Mouse (Mus musculus) thymus, postnatal 4 days (tissue): Measurements from ENCODE around the gene Usp29.

Experiments
- DNase-seq: peaks from one replicate; pipeline ENCODE4 v3.0.0; 2021

Gene Usp29

GRCm38 (mm10) chr7:6730241-6730640 is at the start of gene Usp29, which contains the start of gene Peg3:
Gene Usp29, plus strand, starts transcription at chr7:6730578.
Gene Peg3, minus strand, starts transcription at chr7:6730431.
- peak; percentile 18 for DNase-seq

- DNase-seq = no peak
Measured at GRCm38 (mm10) chr7:6685511-6685910, 44.9 kb upstream of the Usp29 start.

- peak; percentile 7 for DNase-seq
Measured at GRCm38 (mm10) chr7:6696241-6697045, 33.9 kb upstream of the Usp29 start, which contains the start of gene Zim1. Gene Zim1, minus strand, starts transcription at chr7:6696450.

- no peak for DNase-seq
Measured at GRCm38 (mm10) chr7:6699230-6699629, 31.1 kb upstream of the Usp29 start.

DNA sequence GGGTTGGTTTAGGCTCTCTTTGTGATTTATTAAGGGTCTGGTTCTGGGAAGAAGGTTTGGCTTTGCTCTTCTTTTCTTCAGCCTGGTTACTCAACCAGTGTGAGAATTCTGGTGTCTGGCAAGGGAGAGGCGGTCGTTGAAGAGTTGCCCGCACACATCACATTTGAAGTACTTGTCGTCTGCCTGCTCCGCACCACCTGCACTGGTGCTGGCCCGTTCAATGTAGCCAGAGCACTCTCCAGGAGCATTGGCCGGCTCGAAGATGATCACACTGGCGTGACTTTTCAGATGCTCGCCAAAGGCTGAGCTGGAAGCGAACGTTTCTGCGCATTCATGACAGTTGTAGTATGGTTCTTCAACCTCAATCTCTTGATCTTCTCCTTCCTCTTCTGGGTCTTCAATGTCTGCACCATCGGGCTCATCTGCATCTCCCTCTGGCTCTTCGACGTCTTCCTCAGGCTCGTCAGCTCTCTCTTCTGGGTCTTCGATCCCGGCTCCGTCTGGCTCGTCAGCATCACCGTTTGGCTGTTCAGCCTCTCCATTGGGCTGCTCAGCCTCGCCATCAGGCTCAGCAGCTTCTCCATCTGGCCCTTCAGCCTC is 22.9 kb upstream of the Usp29 start:
- no peak for DNase-seq

- no peak for DNase-seq
Measured at GRCm38 (mm10) chr7:6708451-6709180, 21.8 kb upstream of the Usp29 start.

- DNase-seq = no peak
Measured at GRCm38 (mm10) chr7:6709396-6709795, 21.0 kb upstream of the Usp29 start.

GRCm38 (mm10) chr7:6727351-6728121 is 2.8 kb upstream of the Usp29 start:
- peak; percentile 10 for DNase-seq

GRCm38 (mm10) chr7:6728263-6728931 is 2.0 kb upstream of the Usp29 start:
- peak; percentile 13 for DNase-seq

DNA sequence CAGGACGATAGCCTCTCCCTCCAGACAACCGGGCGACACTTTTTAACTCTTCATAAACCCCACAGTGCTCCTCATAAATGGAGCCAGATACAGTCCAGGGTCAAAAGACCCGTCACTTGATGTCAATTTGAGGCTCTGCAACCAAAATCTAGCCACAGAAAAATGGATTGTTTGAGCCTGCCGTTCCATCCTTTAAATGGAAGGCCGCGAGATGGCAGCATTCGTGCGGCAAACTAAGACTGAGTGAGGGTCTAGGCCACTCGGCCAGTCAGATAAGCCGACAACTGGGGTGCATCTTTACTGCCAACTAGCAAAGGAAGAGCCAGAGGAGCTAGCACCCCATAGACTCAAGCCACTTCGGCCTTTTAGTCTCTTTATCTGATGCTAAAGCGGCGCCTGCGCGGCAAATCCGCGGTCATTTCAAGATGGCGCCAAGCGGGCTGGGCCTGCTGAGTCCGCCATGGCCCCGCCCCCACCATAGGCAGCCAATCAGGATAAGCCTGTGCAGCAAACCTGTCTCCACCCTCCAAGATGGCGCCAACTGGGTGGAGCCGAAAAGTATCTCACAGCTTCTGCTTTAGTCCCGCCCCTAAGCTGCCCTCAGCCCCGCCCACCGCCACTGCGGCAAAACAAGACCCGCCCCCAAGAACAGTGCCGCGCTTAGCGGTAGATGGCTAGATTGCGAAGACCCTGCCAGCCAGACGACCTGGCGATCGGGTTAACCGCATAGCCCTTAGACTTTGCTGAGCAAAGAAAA is 1.1 kb upstream of the Usp29 start:
- DNase-seq = peak; percentile 66

DNA sequence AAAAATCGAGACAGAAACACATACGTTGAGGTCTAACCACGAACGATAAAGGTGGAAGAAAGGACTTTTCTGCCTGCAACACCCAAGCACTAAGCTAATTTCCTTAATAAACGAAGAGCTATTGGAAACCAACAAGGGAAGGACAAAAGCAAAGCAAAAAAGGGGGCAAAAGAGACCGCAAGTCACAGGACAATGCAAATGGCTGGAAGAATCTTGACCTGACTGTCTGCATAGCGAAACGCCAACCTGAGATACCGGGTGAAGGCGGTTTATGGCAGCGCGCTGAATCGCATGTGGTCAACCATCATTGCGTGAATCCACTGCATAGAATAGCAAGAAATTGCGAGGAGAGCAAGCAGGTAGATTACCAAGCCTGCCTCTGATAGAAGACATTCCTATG is 423 bp downstream of the Usp29 start:
- no peak for DNase-seq

DNA sequence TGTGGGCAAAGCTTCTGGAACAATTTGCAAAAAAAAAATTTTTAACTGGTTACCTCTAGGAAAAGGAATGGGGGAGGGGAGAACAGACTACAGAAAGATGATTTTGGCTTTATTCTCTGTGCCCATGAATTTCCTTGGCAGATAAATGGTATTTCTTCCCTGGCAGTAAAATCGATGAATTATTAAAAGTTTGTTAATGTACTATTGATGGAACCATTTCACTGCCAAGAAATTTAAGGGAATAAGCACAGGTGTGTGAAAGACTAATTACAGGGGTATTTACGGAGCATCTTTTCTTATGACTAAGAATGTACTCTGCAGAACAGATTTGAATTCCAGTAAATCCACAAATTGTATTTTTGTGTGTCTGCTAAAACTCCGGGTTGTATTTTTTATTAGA is 995 bp downstream of the Usp29 start:
- DNase-seq = no peak

DNA sequence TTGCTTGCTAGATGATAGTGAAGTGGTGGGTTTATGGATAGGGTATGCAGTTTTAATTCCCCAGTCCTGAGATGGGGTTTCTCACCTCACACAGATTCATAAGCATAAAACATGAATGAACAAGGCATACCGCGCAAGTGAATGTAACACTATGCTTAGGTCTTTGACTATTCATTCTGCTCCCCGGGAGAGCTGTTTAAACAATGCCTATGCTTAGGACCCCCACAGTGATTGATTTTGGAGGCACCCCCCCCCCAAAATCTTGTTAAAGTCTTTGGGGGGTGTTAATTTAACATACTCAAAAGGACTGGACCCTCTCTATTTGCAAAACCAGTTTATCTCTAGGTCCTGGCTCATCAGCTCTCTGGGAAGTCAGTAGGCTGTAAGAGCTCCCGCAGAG is 1.6 kb downstream of the Usp29 start:
- DNase-seq = no peak

GRCm38 (mm10) chr7:6736060-6736459 is 5.7 kb downstream of the Usp29 start:
- no peak for DNase-seq

GRCm38 (mm10) chr7:6744281-6744904 is 14.0 kb downstream of the Usp29 start:
- DNase-seq = no peak

DNA sequence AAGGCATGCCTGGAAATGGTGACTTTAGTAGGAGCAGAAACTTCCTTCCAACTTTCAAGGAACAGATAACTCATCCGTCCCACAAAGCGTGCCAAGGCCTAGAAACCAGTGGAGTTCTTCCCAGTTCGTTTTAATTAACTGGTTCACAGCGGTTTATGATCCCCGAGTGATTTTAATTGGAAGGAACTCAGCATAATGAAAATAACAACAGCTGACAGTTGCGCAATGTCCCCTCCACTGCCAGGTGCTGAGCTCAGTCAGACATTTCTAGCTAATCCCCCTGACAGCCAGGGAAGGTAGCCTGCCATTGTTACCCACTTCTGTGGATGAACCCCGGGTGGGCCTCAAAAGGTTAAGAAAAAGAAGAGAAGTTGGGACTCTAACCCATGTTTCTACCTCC is 18.8 kb downstream of the Usp29 start:
- DNase-seq = no peak

DNA sequence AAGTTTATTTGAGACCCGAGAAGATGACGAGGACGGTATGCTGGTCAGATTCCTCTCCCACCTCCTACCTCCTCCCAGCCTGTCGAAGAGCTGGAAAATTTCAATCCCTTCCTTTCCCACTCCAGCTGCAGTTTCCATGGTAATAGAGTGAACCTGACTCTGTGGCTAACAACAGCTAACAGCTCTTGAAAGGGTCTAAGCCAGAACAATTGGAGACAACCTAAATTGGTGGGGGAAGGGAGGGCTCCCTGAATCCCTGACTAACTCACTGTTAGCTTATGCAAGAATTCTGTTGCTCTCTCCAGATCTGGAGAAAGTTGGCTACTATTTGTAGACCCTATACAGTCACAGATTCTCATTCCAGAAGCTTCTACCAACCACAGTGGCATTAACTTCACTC is 23.1 kb downstream of the Usp29 start:
- DNase-seq = no peak

- DNase-seq = no peak
Measured at GRCm38 (mm10) chr7:6756777-6757291, 26.5 kb downstream of the Usp29 start.

DNA sequence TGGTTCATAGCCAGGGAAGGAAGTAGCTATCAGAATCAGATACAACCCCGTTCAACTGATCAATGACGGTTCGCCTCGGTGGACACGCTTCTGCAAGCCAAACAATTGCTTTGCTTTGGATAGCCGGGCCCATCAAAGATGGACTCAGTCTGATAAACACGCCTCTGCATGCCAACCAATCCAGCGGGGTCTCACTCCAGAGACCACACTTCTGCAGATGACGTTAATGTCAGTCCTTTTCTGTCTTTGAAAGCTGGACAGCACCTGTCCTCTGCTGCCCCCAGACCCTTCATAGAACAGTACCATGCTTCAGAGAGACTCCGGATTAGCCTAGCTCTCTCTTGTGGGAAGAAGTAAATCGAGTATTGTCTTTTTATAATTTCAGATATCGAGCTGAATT is 29.3 kb downstream of the Usp29 start:
- DNase-seq = no peak

DNA sequence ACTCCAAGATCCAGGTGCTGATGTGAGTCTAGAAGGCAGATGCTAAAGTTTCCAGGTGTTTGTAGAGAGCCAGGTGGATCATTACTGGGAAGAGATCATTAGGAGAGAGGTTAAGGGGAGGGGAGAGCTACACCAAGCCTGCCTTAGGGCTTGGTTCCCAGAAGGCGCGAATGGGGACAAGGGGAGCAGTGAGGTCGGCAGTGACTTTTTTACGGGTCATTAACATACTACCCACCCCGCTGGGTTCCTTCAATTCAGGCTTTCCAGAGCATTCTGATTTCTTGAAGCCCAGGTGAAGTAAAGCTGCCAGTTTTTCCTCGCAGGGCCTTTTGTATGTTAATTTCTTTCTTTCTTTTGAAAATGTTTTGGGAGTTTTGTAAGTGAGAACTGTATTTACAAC is 29.8 kb downstream of the Usp29 start:
- DNase-seq = no peak

GRCm38 (mm10) chr7:6765240-6765639 is 34.9 kb downstream of the Usp29 start:
- DNase-seq = no peak
